Mouse (Mus musculus) ES-E14 (cell line): ENCODE measurements at regions not wholly inside any gene's neighbourhood (a gene's known extent, or its start where the extent isn't known, plus 50 kb on each side); places are given as distances from the start of the nearest gene placed in this dataset.

Experiments
- CHD2 ChIP-seq: IDR thresholded peaks from 2 replicates; pipeline ENCODE4 v1.6.1; 2014; ENCODE audit warnings: mild to moderate bottlenecking, low read depth, low read length, inconsistent platforms
- HCFC1 ChIP-seq: IDR thresholded peaks from 2 replicates; pipeline ENCODE4 v1.6.1; 2012; ENCODE audit warnings: low read length, inconsistent platforms, borderline replicate concordance; ENCODE audit not compliant: insufficient read depth
- MAFK ChIP-seq: IDR thresholded peaks from 2 replicates; pipeline ENCODE4 v1.6.1; 2014; ENCODE audit warnings: mild to moderate bottlenecking, low read depth, low read length, inconsistent platforms; ENCODE audit not compliant: insufficient read depth
- ZC3H11A ChIP-seq: IDR thresholded peaks from 2 replicates; pipeline ENCODE4 v1.6.1; 2012; ENCODE audit warnings: low read depth, mild to moderate bottlenecking, inconsistent platforms, low read length, borderline replicate concordance
- ZNF384 ChIP-seq: IDR thresholded peaks from 2 replicates; pipeline ENCODE4 v1.6.1; 2012; ENCODE audit warnings: low read depth, low read length, inconsistent platforms

GRCm38 (mm10) chr4:45713837-45714508 lies 84.8 kb upstream of the Aldh1b1 start:
- TF ChIP-seq HCFC1 (no peak), MAFK (no peak), ZC3H11A (no peak), ZNF384 (no peak), CHD2 (no peak)
